ENCODE assay signal across 11 mouse cellular contexts in the genomic region with DNA sequence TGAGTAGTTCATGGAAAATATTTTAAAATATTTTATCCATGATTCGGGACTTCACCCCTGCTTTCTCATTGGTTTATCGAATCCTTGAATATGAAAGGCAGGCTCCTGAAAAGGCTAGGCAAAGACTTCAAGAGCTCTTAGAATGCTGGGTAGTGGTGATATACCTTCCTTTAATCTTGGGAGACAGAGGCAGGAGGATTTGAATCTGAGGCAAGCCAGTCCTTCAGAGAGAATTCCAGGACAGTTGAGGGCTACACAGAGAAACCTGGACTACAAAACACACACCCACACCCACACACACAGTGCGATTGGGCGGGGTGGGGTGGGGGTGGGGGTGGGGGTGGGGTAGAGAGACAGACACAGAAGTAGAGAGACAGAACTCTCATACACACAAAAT. TPM values are rescaled to one million over a fixed set of nuclear protein-coding genes. Genes with fewer than 3 reads are reported as not detected.
A peak's percentile ranks its signal among the peaks of the same experiment; 100 is the strongest.
DNase-seq lines count a peak whose midpoint lies in the region; ATAC-seq and TF ChIP-seq lines count a peak whose summit lies in the region.
"Had no signal": no experiment of that assay in that cellular context is flagged by ENCODE, and none has a peak within 500 bp of the region (broad histone marks: within the 10 kb centered on the region; RNA-seq: fewer than 3 reads in every experiment).

No protein-coding gene starts in this region.

- H3K27me3 ChIP-seq in midbrain, embryonic 10.5 days (ENCODE audit: low read depth, poor library complexity, severe bottlenecking), result no peaks in the 10 kb centered on the region
- H3K27me3 ChIP-seq in midbrain, postnatal 0 days (ENCODE audit: insufficient read depth, low read length), result no peaks in the 10 kb centered on the region
- no peaks in the 10 kb centered on the region for H3K27me3 ChIP-seq in limb, embryonic 10.5 days (ENCODE audit: low read depth, poor library complexity, severe bottlenecking)
- H3K27me3 ChIP-seq in stomach, embryonic 15.5 days (replicated peaks), result no peaks in the 10 kb centered on the region

- H3K27ac ChIP-seq in midbrain, embryonic 10.5 days (replicated peaks), result peak overlapping the region; percentile 97
- H3K27ac ChIP-seq in midbrain, postnatal 0 days (ENCODE audit: low read depth, low read length), result no peak overlapping the region
- H3K27ac ChIP-seq in limb, embryonic 10.5 days, result peak overlapping the region; percentile 98
- H3K27ac ChIP-seq in stomach, embryonic 15.5 days, result peak overlapping the region; percentile 100

- peak; percentile 17 for DNase-seq in cerebellum, adult 9-10 months
- DNase-seq in midbrain, embryonic 10.5 days (ENCODE audit: low spot score), result peak; percentile 50
- DNase-seq in midbrain, postnatal 0 days (ENCODE audit: low spot score), result no peak
- DNase-seq in limb, embryonic 10.5 days (ENCODE audit: low spot score), result peak; percentile 42
- DNase-seq in thymus, postnatal 36 days, result no peak
- DNase-seq: cerebellum, postnatal 14 days; kidney, postnatal 25 days; right cerebral cortex, postnatal 14 days had no signal

- no peak overlapping the region for H3K9ac ChIP-seq in midbrain, postnatal 0 days (replicated peaks; ENCODE audit: low read length, poor library complexity, severe bottlenecking)
- no peak overlapping the region for H3K9ac ChIP-seq in stomach, embryonic 15.5 days

- TF ChIP-seq CTCF in midbrain, postnatal 0 days (IDR thresholded peaks at IDR 0.05), result no peak

- no peaks in the 10 kb centered on the region for H3K9me3 ChIP-seq in midbrain, embryonic 10.5 days (replicated peaks)
- no peaks in the 10 kb centered on the region for H3K9me3 ChIP-seq in midbrain, postnatal 0 days (ENCODE audit: low read length)
- no peaks in the 10 kb centered on the region for H3K9me3 ChIP-seq in limb, embryonic 10.5 days (replicated peaks)
- H3K9me3 ChIP-seq in stomach, embryonic 15.5 days, result no peaks in the 10 kb centered on the region

- no peaks in the 10 kb centered on the region for H3K36me3 ChIP-seq in midbrain, embryonic 10.5 days
- no peaks in the 10 kb centered on the region for H3K36me3 ChIP-seq in midbrain, postnatal 0 days (ENCODE audit: insufficient read depth, low read length)
- no peaks in the 10 kb centered on the region for H3K36me3 ChIP-seq in limb, embryonic 10.5 days
- no peaks in the 10 kb centered on the region for H3K36me3 ChIP-seq in stomach, embryonic 15.5 days

- no peak for ATAC-seq in cerebellum, adult (ENCODE audit: insufficient number of reproducible peaks, low FRiP score, low TSS enrichment)
- ATAC-seq in midbrain, postnatal 0 days (ENCODE audit: low FRiP score), result no peak
- ATAC-seq in stomach, embryonic 15.5 days (ENCODE audit: insufficient read depth, low FRiP score, low read depth), result no peak
- ATAC-seq in erythroid progenitor cell, adult 5-6 weeks (replicated peaks; ENCODE audit: low FRiP score, poor library complexity, severe bottlenecking), result no peak

- peaks cover 38% of the 10 kb centered on the region for H3K4me1 ChIP-seq in midbrain, embryonic 10.5 days
- 0 out of 2 replicates have a peak, but pooled peaks cover 3% of the 10 kb centered on the region for H3K4me1 ChIP-seq in midbrain, postnatal 0 days (ENCODE audit: insufficient read depth, low read length)
- H3K4me1 ChIP-seq in limb, embryonic 10.5 days, result peaks cover 21% of the 10 kb centered on the region
- H3K4me1 ChIP-seq in stomach, embryonic 15.5 days, result peaks cover 9% of the 10 kb centered on the region; the same call in 1 of the 2 replicates

- no peak overlapping the region for H3K4me2 ChIP-seq in midbrain, postnatal 0 days (ENCODE audit: low read depth, low read length, poor library complexity, severe bottlenecking)
- H3K4me2 ChIP-seq in stomach, embryonic 15.5 days, result peak overlapping the region; percentile 62

- WGBS in midbrain, embryonic 10.5 days, result 10% methylated on average over 4 of the region's 4 CpGs
- WGBS in midbrain, postnatal 0 days, result 2% methylated on average over 4 of the region's 4 CpGs
- 14% methylated on average over 4 of the region's 4 CpGs for WGBS in limb, embryonic 10.5 days
- 9% methylated on average over 4 of the region's 4 CpGs for WGBS in stomach, embryonic 15.5 days

- peak overlapping the region; percentile 59 for H3K4me3 ChIP-seq in midbrain, embryonic 10.5 days
- no peak overlapping the region for H3K4me3 ChIP-seq in midbrain, postnatal 0 days (ENCODE audit: low read depth, low read length)
- H3K4me3 ChIP-seq in limb, embryonic 10.5 days, result peak overlapping the region; percentile 59
- H3K4me3 ChIP-seq in stomach, embryonic 15.5 days (replicated peaks), result no peak overlapping the region

RNA-seq across cellular contexts. Expression of a gene that starts 1.4 kb away (rescaled TPM):
- polyA plus RNA-seq in midbrain, embryonic 10.5 days (2016; fragmentation: Nextera tagmentation; extraction: Ambion mirVana), result 2.3 and 2.4 TPM in 2 replicates
- total RNA-seq in midbrain, postnatal 0 days (2014; rRNA removed), result 491 and 821 TPM in 2 replicates
- 0.61 TPM in 1 of 2 replicates, not detected in the other for polyA plus RNA-seq in midbrain, postnatal 0 days (2015; fragmentation: Nextera tagmentation; extraction: Ambion mirVana)
- 3.5 and 3.7 TPM in 2 replicates for polyA plus RNA-seq in limb, embryonic 10.5 days (2016; fragmentation: Nextera tagmentation; extraction: Ambion mirVana)
- polyA plus RNA-seq in stomach, embryonic 15.5 days (2015; fragmentation: Nextera tagmentation; extraction: Ambion mirVana), result 2.5 and 3.4 TPM in 2 replicates
- 856 and 1,017 TPM in 2 replicates for total RNA-seq in erythroid progenitor cell, adult 5-6 weeks (2015; ENCODE audit: low replicate concordance)
- total RNA-seq in erythroid progenitor cell, adult 5-6 weeks (2017; ENCODE audit: low replicate concordance), result 7,682 and 13,399 TPM in 2 replicates

RNA-seq across cellular contexts. Expression of a gene that starts 2.5 kb away (rescaled TPM):
- polyA plus RNA-seq in midbrain, embryonic 10.5 days (2016; fragmentation: Nextera tagmentation; extraction: Ambion mirVana), result 7.3 and 9.5 TPM in 2 replicates
- total RNA-seq in midbrain, postnatal 0 days (2014; rRNA removed), result 206 and 420 TPM in 2 replicates
- not detected in 2 replicates for polyA plus RNA-seq in midbrain, postnatal 0 days (2015; fragmentation: Nextera tagmentation; extraction: Ambion mirVana)
- polyA plus RNA-seq in limb, embryonic 10.5 days (2016; fragmentation: Nextera tagmentation; extraction: Ambion mirVana), result 9.6 TPM in 2 replicates
- polyA plus RNA-seq in stomach, embryonic 15.5 days (2015; fragmentation: Nextera tagmentation; extraction: Ambion mirVana), result 5.5 and 5.7 TPM in 2 replicates
- 412 and 474 TPM in 2 replicates for total RNA-seq in erythroid progenitor cell, adult 5-6 weeks (2015; ENCODE audit: low replicate concordance)
- 1,335 and 2,217 TPM in 2 replicates for total RNA-seq in erythroid progenitor cell, adult 5-6 weeks (2017; ENCODE audit: low replicate concordance)

RNA-seq across cellular contexts. Expression of a gene that starts 3.0 kb away (rescaled TPM):
- polyA plus RNA-seq in midbrain, embryonic 10.5 days (2016; fragmentation: Nextera tagmentation; extraction: Ambion mirVana), result 44.4 and 45.3 TPM in 2 replicates
- total RNA-seq in midbrain, postnatal 0 days (2014; rRNA removed), result 98.5 and 290 TPM in 2 replicates
- polyA plus RNA-seq in midbrain, postnatal 0 days (2015; fragmentation: Nextera tagmentation; extraction: Ambion mirVana), result 2.1 and 2.4 TPM in 2 replicates
- polyA plus RNA-seq in limb, embryonic 10.5 days (2016; fragmentation: Nextera tagmentation; extraction: Ambion mirVana), result 55.9 and 60.6 TPM in 2 replicates
- polyA plus RNA-seq in stomach, embryonic 15.5 days (2015; fragmentation: Nextera tagmentation; extraction: Ambion mirVana), result 43.8 and 63.1 TPM in 2 replicates
- 222 and 372 TPM in 2 replicates for total RNA-seq in erythroid progenitor cell, adult 5-6 weeks (2015; ENCODE audit: low replicate concordance)
- 5,516 and 10,292 TPM in 2 replicates for total RNA-seq in erythroid progenitor cell, adult 5-6 weeks (2017; ENCODE audit: low replicate concordance)

RNA-seq across cellular contexts. Expression of a gene that starts 4.2 kb away (rescaled TPM):
- 8.1 and 11.3 TPM in 2 replicates for polyA plus RNA-seq in midbrain, embryonic 10.5 days (2016; fragmentation: Nextera tagmentation; extraction: Ambion mirVana)
- total RNA-seq in midbrain, postnatal 0 days (2014; rRNA removed), result 124 and 290 TPM in 2 replicates
- polyA plus RNA-seq in midbrain, postnatal 0 days (2015; fragmentation: Nextera tagmentation; extraction: Ambion mirVana), result 0.50 and 0.51 TPM in 2 replicates
- polyA plus RNA-seq in limb, embryonic 10.5 days (2016; fragmentation: Nextera tagmentation; extraction: Ambion mirVana), result 6.3 and 9.7 TPM in 2 replicates
- polyA plus RNA-seq in stomach, embryonic 15.5 days (2015; fragmentation: Nextera tagmentation; extraction: Ambion mirVana), result 7.4 and 10.6 TPM in 2 replicates
- total RNA-seq in erythroid progenitor cell, adult 5-6 weeks (2015; ENCODE audit: low replicate concordance), result 1,233 and 1,450 TPM in 2 replicates
- 1,686 and 1,833 TPM in 2 replicates for total RNA-seq in erythroid progenitor cell, adult 5-6 weeks (2017; ENCODE audit: low replicate concordance)

RNA-seq across cellular contexts. Expression of a gene that starts 8.9 kb away (rescaled TPM):
- 4.9 and 6.9 TPM in 2 replicates for polyA plus RNA-seq in midbrain, embryonic 10.5 days (2016; fragmentation: Nextera tagmentation; extraction: Ambion mirVana)
- total RNA-seq in midbrain, postnatal 0 days (2014; rRNA removed), result 143 and 315 TPM in 2 replicates
- polyA plus RNA-seq in midbrain, postnatal 0 days (2015; fragmentation: Nextera tagmentation; extraction: Ambion mirVana), result 1.6 and 2.0 TPM in 2 replicates
- 4.4 and 5.9 TPM in 2 replicates for polyA plus RNA-seq in limb, embryonic 10.5 days (2016; fragmentation: Nextera tagmentation; extraction: Ambion mirVana)
- polyA plus RNA-seq in stomach, embryonic 15.5 days (2015; fragmentation: Nextera tagmentation; extraction: Ambion mirVana), result 3.5 and 4.1 TPM in 2 replicates
- 331 and 380 TPM in 2 replicates for total RNA-seq in erythroid progenitor cell, adult 5-6 weeks (2015; ENCODE audit: low replicate concordance)
- 1,134 and 2,811 TPM in 2 replicates for total RNA-seq in erythroid progenitor cell, adult 5-6 weeks (2017; ENCODE audit: low replicate concordance)

Comparison
In these comparisons a context has a peak if more than half of its experiments do, and no peak if none do; other contexts are left out.
1. DNase-seq: peak in cerebellum, adult 9-10 months (single experiment), midbrain, embryonic 10.5 days (single experiment) and limb, embryonic 10.5 days (single experiment); none in midbrain, postnatal 0 days (single experiment) and thymus, postnatal 36 days (0 of 2).
2. H3K4me3 ChIP-seq: peak in midbrain, embryonic 10.5 days (single experiment) and limb, embryonic 10.5 days (single experiment); none in midbrain, postnatal 0 days (single experiment) and stomach, embryonic 15.5 days (single experiment).
3. RNA of a gene that starts 3.0 kb away (polyA plus RNA-seq): 43.8 to 63.1 TPM in stomach, embryonic 15.5 days, 55.9 to 60.6 TPM in limb, embryonic 10.5 days and 44.4 to 45.3 TPM in midbrain, embryonic 10.5 days; 2.1 to 2.4 TPM in midbrain, postnatal 0 days; every median in the first group is over 10 times any median in the second.